Mouse (Mus musculus) midbrain, postnatal 0 days (tissue): ENCODE measurements around the gene Dnlz. TPM values are rescaled to one million over a fixed set of nuclear protein-coding genes. Genes with fewer than 3 reads are reported as not detected.

Source experiments
- ATAC-seq: fragments of 200-750 bp; cut with Nextera tagmentation; 2 replicates; pipeline ENCODE4 v1.8.0; 2017; ENCODE audit warnings: moderate number of reproducible peaks, mild to moderate bottlenecking, moderate TSS enrichment, moderate library complexity; ENCODE audit not compliant: low FRiP score
- DNase-seq: peaks from one replicate; pipeline ENCODE4 v3.0.0-alpha.2; 2015; ENCODE audit warnings: low spot score
- H3K27ac ChIP-seq: fragments of 300-500 bp; sonication (generic); 2 replicates; pipeline ENCODE4 v1.5.1; 2014; ENCODE audit warnings: low read depth, mild to moderate bottlenecking, low read length, mixed read lengths
- H3K27me3 ChIP-seq: fragments of 300-500 bp; sonication (generic); 2 replicates; pipeline ENCODE4 v1.6.1; 2014; ENCODE audit warnings: low read length, control low read depth, mixed read lengths; ENCODE audit not compliant: insufficient read depth
- H3K36me3 ChIP-seq: fragments of 300-500 bp; sonication (generic); 2 replicates; pipeline ENCODE4 v1.6.1; 2014; ENCODE audit warnings: low read length, control low read depth, mixed read lengths; ENCODE audit not compliant: insufficient read depth
- H3K4me1 ChIP-seq: fragments of 300-500 bp; sonication (generic); 2 replicates; pipeline ENCODE4 v1.6.1; 2014; ENCODE audit warnings: mild to moderate bottlenecking, control low read depth, antibody characterized with exemption, low read length, mixed read lengths; ENCODE audit not compliant: insufficient read depth
- H3K4me2 ChIP-seq: fragments of 300-500 bp; sonication (generic); 2 replicates; pipeline ENCODE4 v1.6.1; 2014; ENCODE audit warnings: low read depth, mild to moderate bottlenecking, low read length, mixed read lengths; ENCODE audit not compliant: poor library complexity, severe bottlenecking
- H3K4me3 ChIP-seq: fragments of 300-500 bp; sonication (generic); 2 replicates; pipeline ENCODE4 v1.5.1; 2014; ENCODE audit warnings: low read depth, mild to moderate bottlenecking, low read length, moderate library complexity
- H3K9ac ChIP-seq: fragments of 300-500 bp; sonication (generic); replicated peaks from 2 replicates; pipeline ENCODE4 v1.6.1; 2014; ENCODE audit warnings: mild to moderate bottlenecking, low read length, moderate library complexity, mixed read lengths; ENCODE audit not compliant: poor library complexity, severe bottlenecking
- H3K9me3 ChIP-seq: fragments of 300-500 bp; sonication (generic); 2 replicates; pipeline ENCODE4 v1.6.1; 2016; ENCODE audit warnings: low read length, control low read depth
- CTCF ChIP-seq: IDR thresholded peaks from 2 replicates; pipeline ENCODE4 v1.5.1; 2016; ENCODE audit warnings: antibody characterized with exemption, mild to moderate bottlenecking
- WGBS: fragments of 180-500 bp; shearing (Covaris S2); extraction: QIAGEN DNeasy Blood & Tissue Kit; methylation state at CpG from one replicate; pipeline ENCODE4 v1.1.7; 2014; 5-methylcytosine and 5-hydroxymethylcytosine counted together
- polyA plus RNA-seq: library from polyadenylated mRNA; unstranded; fragments of >200 nt; fragmentation: Nextera tagmentation; extraction: Ambion mirVana; gene quantifications from 2 replicates; pipeline ENCODE4 v1.2.1, GENCODE M21; 2015
- total RNA-seq: library from RNA; depleted of rRNA; stranded (reverse); fragments of >200 nt; gene quantifications from 2 replicates; pipeline ENCODE4 v1.2.3, GENCODE M21; 2014

The Dnlz gene
- total and polyA plus RNA-seq, 2 experiments from 2014 or later: 24.1 to 27.4 TPM

GRCm38 (mm10) chr2:26329402-26329801 is 22.5 kb downstream of the Dnlz start:
- Histone ChIP-seq H3K36me3 (peaks cover 64% of the 10 kb centered on the region), H3K4me3 (no peak overlapping the region), H3K4me1 (no peaks in the 10 kb centered on the region), H3K9me3 (no peaks in the 10 kb centered on the region), H3K27ac (peak overlapping the region; percentile 78), H3K4me2 (no peak overlapping the region), H3K27me3 (no peaks in the 10 kb centered on the region), H3K9ac (no peak overlapping the region)
- WGBS: 48% methylated on average over 8 of the region's 8 CpGs
- peak; percentile 71 for ATAC-seq
- TF ChIP-seq CTCF: no peak
- peak; percentile 73 for DNase-seq

DNA sequence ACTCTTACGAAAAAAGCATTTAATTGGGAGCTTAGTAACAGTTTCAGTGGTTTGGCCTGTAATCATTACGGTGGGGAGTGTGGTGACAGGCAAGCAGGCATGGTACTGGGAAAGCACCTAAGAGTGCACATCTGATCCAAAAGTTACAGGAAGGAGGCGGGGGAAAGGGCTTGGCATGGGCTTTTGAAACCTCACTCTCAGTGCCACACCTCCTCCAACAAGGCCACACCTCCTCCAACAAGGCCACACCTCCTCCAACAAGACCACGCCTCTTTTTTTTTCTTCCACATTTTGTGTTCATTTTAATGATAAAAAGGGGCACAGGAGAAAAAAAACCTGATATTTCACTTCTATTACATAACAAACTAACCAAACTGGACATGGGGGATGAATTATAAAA is 24.1 kb downstream of the Dnlz start:
- Histone ChIP-seq H3K4me1 (no peaks in the 10 kb centered on the region), H3K9ac (no peak overlapping the region), H3K27me3 (no peaks in the 10 kb centered on the region), H3K27ac (no peak overlapping the region), H3K9me3 (no peaks in the 10 kb centered on the region), H3K4me2 (no peak overlapping the region), H3K4me3 (no peak overlapping the region), H3K36me3 (peaks cover 77% of the 10 kb centered on the region)
- TF ChIP-seq CTCF: no peak
- DNase-seq (no peak), ATAC-seq (no peak)
- 91% methylated on average over 4 of the region's 4 CpGs for WGBS

DNA sequence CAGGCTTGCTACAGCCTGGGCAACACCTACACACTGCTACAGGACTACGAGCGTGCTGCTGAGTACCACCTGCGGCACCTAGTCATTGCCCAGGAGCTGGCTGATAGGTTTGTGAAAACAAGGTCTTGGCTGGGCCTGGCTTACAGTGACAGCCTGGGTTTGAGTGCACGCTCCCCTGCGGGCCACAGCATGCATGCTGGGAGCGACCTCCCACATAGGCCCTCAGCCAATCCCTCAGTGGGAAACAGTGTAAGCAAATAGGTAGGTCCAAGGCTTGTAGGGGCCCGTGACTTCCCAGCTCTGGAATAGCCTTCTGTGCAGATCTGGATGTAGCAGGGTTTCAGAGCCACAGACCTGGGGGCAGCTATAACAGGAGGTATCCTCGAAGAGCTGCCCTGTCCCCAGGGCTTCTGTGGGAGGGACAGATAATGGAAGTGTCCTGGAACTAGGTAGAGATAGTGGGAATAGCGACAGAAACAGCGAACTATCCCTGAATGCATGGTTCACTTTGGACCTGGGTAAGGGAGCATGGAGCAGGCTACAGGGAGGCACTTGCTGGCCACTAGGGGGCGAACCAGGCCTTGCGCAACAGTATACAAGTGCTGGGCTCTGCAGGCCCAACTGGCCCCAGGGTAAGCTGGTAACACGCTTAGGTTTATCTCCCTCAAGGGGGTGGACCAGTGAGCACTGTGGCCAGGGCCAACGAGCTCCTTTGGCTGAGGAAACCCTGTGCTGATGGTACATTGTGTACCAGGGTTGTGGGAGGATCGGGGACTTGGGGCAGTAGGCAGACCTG is 26.3 kb downstream of the Dnlz start:
- 66% methylated on average over 15 of the region's 15 CpGs for WGBS

GRCm38 (mm10) chr2:26324917-26325316 is 27.0 kb downstream of the Dnlz start:
- H3K4me3 ChIP-seq: no peak overlapping the region
- H3K27me3 ChIP-seq: no peaks in the 10 kb centered on the region
- ATAC-seq (no peak), DNase-seq (peak; percentile 41)
- 0 out of 2 replicates have a peak, but pooled peaks cover 4% of the 10 kb centered on the region for H3K4me1 ChIP-seq
- H3K36me3 ChIP-seq: peaks cover 58% of the 10 kb centered on the region
- no peak overlapping the region for H3K4me2 ChIP-seq
- H3K9ac ChIP-seq: no peak overlapping the region
- TF ChIP-seq CTCF: peak; percentile 70
- no peak overlapping the region for H3K27ac ChIP-seq
- no peaks in the 10 kb centered on the region for H3K9me3 ChIP-seq
- WGBS: 86% methylated on average over 2 of the region's 2 CpGs

More for the DNA sequence above, 26.3 kb downstream of the Dnlz start:
- TF ChIP-seq CTCF: peak; percentile 85
- Histone ChIP-seq H3K27me3 (no peaks in the 10 kb centered on the region), H3K27ac (no peak overlapping the region), H3K4me1 (0 out of 2 replicates have a peak, but pooled peaks cover 4% of the 10 kb centered on the region), H3K9ac (no peak overlapping the region), H3K36me3 (peaks cover 65% of the 10 kb centered on the region), H3K9me3 (no peaks in the 10 kb centered on the region), H3K4me2 (no peak overlapping the region), H3K4me3 (no peak overlapping the region)
- peak; percentile 64 for ATAC-seq
- peak; percentile 64 for DNase-seq

DNA sequence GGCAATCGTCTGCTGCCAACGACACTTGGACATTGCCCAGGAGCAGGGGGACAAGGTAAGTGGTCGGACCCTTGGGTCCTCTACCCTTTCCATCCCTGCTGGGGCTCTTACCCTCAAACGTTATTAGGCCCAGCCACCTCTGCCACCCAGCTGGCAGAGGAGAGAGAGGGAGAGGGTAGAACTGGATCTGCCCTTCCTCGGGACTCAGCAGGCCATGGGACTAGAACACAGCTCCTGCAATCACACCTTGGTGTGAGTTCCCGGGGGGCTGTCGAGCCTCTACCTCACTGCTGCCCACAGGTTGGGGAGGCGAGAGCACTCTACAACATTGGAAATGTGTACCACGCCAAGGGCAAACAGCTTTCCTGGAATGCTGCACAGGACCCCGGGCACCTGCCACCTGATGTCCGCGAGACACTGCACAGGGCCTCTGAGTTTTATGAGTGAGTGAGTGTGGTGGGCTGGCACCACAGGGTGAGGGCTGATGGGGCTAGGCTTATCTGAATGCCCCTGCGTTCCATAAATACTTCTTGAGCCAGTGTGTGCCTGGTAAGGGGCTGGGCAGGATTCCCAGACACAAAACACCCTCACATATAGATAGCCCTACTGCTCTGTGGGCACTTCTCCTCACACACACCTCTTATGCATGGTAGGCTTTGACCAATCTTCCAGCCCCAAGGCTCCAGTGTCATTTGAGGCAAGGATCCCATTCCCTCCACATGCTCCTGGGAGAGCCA is 28.2 kb downstream of the Dnlz start:
- Histone ChIP-seq H3K27ac (no peak overlapping the region), H3K4me1 (0 out of 2 replicates have a peak, but pooled peaks cover 4% of the 10 kb centered on the region), H3K4me2 (no peak overlapping the region), H3K9ac (no peak overlapping the region), H3K27me3 (no peaks in the 10 kb centered on the region), H3K9me3 (no peaks in the 10 kb centered on the region), H3K4me3 (no peak overlapping the region), H3K36me3 (peaks cover 51% of the 10 kb centered on the region)
- ATAC-seq (no peak), DNase-seq (no peak)
- 95% methylated on average over 13 of the region's 13 CpGs for WGBS
- TF ChIP-seq CTCF: no peak
